Mouse (Mus musculus) frontal cortex, postnatal 10 days (tissue): ENCODE results near the gene Med9.
A peak's percentile ranks its signal among the peaks of the same experiment; 100 is the strongest.

ENCODE experiments used
- DNase-seq, 2 experiments: peaks; one replicate each; pipeline ENCODE4 v3.0.0; 2022; ENCODE audit warnings: low spot score in 2 of 2, mixed read lengths in 1 of 2

Gene Med9

GRCm38 (mm10) chr11:59947752-59948400, at the start of gene Med9:
Gene Med9, plus strand, starts transcription at chr11:59948206.
- peak; percentile 94 to 97 for DNase-seq

GRCm38 (mm10) chr11:59899711-59900685, 48.0 kb upstream of the Med9 start:
- no peak for DNase-seq

- DNase-seq, result no peak
Observed at GRCm38 (mm10) chr11:59900995-59901394, 47.0 kb upstream of the Med9 start.

GRCm38 (mm10) chr11:59902045-59902726, 45.8 kb upstream of the Med9 start:
- DNase-seq, result no peak

- no peak for DNase-seq
Observed at GRCm38 (mm10) chr11:59906521-59907123, 41.4 kb upstream of the Med9 start.

GRCm38 (mm10) chr11:59908446-59908845, 39.6 kb upstream of the Med9 start:
- DNase-seq, result no peak

GRCm38 (mm10) chr11:59910586-59910985, 37.4 kb upstream of the Med9 start:
- no peak for DNase-seq

- DNase-seq, result no peak
Observed at GRCm38 (mm10) chr11:59911523-59911922, 36.5 kb upstream of the Med9 start.

- no peak for DNase-seq
Observed at GRCm38 (mm10) chr11:59913702-59914101, 34.3 kb upstream of the Med9 start.

- DNase-seq, result no peak
Observed at GRCm38 (mm10) chr11:59918014-59918413, 30.0 kb upstream of the Med9 start.

- no peak for DNase-seq
Observed at GRCm38 (mm10) chr11:59919401-59919800, 28.6 kb upstream of the Med9 start.

GRCm38 (mm10) chr11:59920331-59920730, 27.7 kb upstream of the Med9 start:
- DNase-seq, result no peak

- no peak for DNase-seq
Observed at GRCm38 (mm10) chr11:59921265-59921664, 26.7 kb upstream of the Med9 start.

- DNase-seq, result no peak
Observed at GRCm38 (mm10) chr11:59930031-59930430, 18.0 kb upstream of the Med9 start.

- no peak for DNase-seq
Observed at GRCm38 (mm10) chr11:59932560-59933337, 15.3 kb upstream of the Med9 start.

- DNase-seq, result no peak
Observed at GRCm38 (mm10) chr11:59933943-59934342, 14.1 kb upstream of the Med9 start.

GRCm38 (mm10) chr11:59937023-59937422, 11.0 kb upstream of the Med9 start:
- DNase-seq, result no peak

- DNase-seq, result no peak
Observed at GRCm38 (mm10) chr11:59937615-59938014, 10.4 kb upstream of the Med9 start.

GRCm38 (mm10) chr11:59939821-59940220, 8.2 kb upstream of the Med9 start:
- no peak for DNase-seq

GRCm38 (mm10) chr11:59940645-59941044, 7.4 kb upstream of the Med9 start:
- no peak for DNase-seq

GRCm38 (mm10) chr11:59941391-59941790, 6.6 kb upstream of the Med9 start:
- DNase-seq, result no peak
